Mouse (Mus musculus) thymus, adult 2 months (tissue): ENCODE data around the gene Slamf6. TPM values are rescaled to one million over a fixed set of nuclear protein-coding genes. Genes with fewer than 3 reads are reported as not detected.
"Not testable (repeated sequence)": the region's sequence is repeated elsewhere in the genome, so short reads cannot be mapped to it uniquely, and the experiment has no call there.

Source experiments
- DNase-seq: peaks from one replicate; pipeline ENCODE4 v3.0.0; 2021
- H3K27ac ChIP-seq: fragments of 200-500 bp; 2 replicates; pipeline ENCODE4 v1.5.1; 2012; ENCODE audit warnings: low read length, control low read depth; ENCODE audit not compliant: control insufficient read depth, insufficient read depth
- H3K27me3 ChIP-seq: fragments of 200-500 bp; 2 replicates; pipeline ENCODE4 v1.6.1; 2012; ENCODE audit warnings: mild to moderate bottlenecking, low read length, moderate library complexity, mixed read lengths; ENCODE audit not compliant: control insufficient read depth, insufficient read depth
- H3K36me3 ChIP-seq: fragments of 200-500 bp; 2 replicates; pipeline ENCODE4 v1.6.1; 2012; ENCODE audit warnings: mild to moderate bottlenecking, low read length, moderate library complexity; ENCODE audit not compliant: control insufficient read depth, insufficient read depth
- H3K4me1 ChIP-seq: fragments of 200-500 bp; replicated peaks from 2 replicates; pipeline ENCODE4 v1.6.1; 2012; ENCODE audit warnings: low read length; ENCODE audit not compliant: control insufficient read depth, insufficient read depth
- H3K4me3 ChIP-seq: fragments of 200-500 bp; 2 replicates; pipeline ENCODE4 v1.5.1; 2012; ENCODE audit warnings: mild to moderate bottlenecking, low read length, control low read depth, moderate library complexity; ENCODE audit not compliant: control insufficient read depth, insufficient read depth
- CTCF ChIP-seq: fragments of 200-500 bp; IDR thresholded peaks from 2 replicates; pipeline ENCODE4 v1.5.1; 2012; ENCODE audit warnings: mild to moderate bottlenecking, control low read depth, low read length, moderate library complexity, borderline replicate concordance; ENCODE audit not compliant: control insufficient read depth, poor library complexity, insufficient read depth; ENCODE audit errors: extremely low read depth
- POLR2A ChIP-seq: fragments of 200-500 bp; IDR thresholded peaks from 2 replicates; pipeline ENCODE4 v1.6.1; 2012; ENCODE audit warnings: mild to moderate bottlenecking, low read length, control low read depth, moderate library complexity; ENCODE audit not compliant: control insufficient read depth, poor library complexity, insufficient read depth; ENCODE audit errors: extremely low read depth
- WGBS: fragments of 180-500 bp; shearing (Covaris S2); methylation state at CpG from one replicate; pipeline ENCODE4 v1.1.7; 2018; 5-methylcytosine and 5-hydroxymethylcytosine counted together
- polyA plus RNA-seq: library from polyadenylated mRNA; depleted of rRNA; stranded (reverse); fragments of >200 nt; gene quantifications from 2 replicates; pipeline ENCODE4 v1.2.3, GENCODE M21; 2012

Gene Slamf6
- polyA plus RNA-seq, 1 experiment: 52.0 TPM

GRCm38 (mm10) chr1:171970854-171971586, 53.7 kb downstream of the Slamf6 start:
- no peak overlapping the region for H3K4me3 ChIP-seq
- no peak overlapping the region for H3K27ac ChIP-seq
- H3K36me3 ChIP-seq: no peaks in the 10 kb centered on the region
- TF ChIP-seq CTCF: no peak
- no peak for TF ChIP-seq POLR2A
- WGBS: 92% methylated on average over 10 of the region's 10 CpGs
- DNase-seq: no peak
- H3K4me1 ChIP-seq: peaks cover 8% of the 10 kb centered on the region
- H3K27me3 ChIP-seq: no peaks in the 10 kb centered on the region

- DNase-seq: not testable (repeated sequence)
Measured at GRCm38 (mm10) chr1:171974361-171974760, 57.0 kb downstream of the Slamf6 start.

GRCm38 (mm10) chr1:171975377-171975776, 58.1 kb downstream of the Slamf6 start:
- Histone ChIP-seq H3K36me3 (no peaks in the 10 kb centered on the region), H3K4me3 (no peak overlapping the region), H3K27me3 (no peaks in the 10 kb centered on the region), H3K4me1 (no peaks in the 10 kb centered on the region), H3K27ac (no peak overlapping the region)
- no peak for DNase-seq
- TF ChIP-seq POLR2A (no peak), CTCF (no peak)
- 95% methylated on average over 9 of the region's 9 CpGs for WGBS

More at GRCm38 (mm10) chr1:171974361-171974760, 57.0 kb downstream of the Slamf6 start:
- 97% methylated on average over 2 of the region's 2 CpGs for WGBS
- H3K4me1 ChIP-seq, H3K36me3 ChIP-seq, H3K27me3 ChIP-seq, H3K4me3 ChIP-seq, H3K27ac ChIP-seq: not testable (repeated sequence)

- H3K4me3 ChIP-seq: no peak overlapping the region
- H3K27me3 ChIP-seq: no peaks in the 10 kb centered on the region
- no peak for DNase-seq
- no peaks in the 10 kb centered on the region for H3K4me1 ChIP-seq
- H3K36me3 ChIP-seq: no peaks in the 10 kb centered on the region
- no peak overlapping the region for H3K27ac ChIP-seq
- 97% methylated on average over 4 of the region's 4 CpGs for whole genome bisulfite sequencing
- TF ChIP-seq POLR2A (no peak), CTCF (no peak)
Measured at GRCm38 (mm10) chr1:171975831-171976230, 58.5 kb downstream of the Slamf6 start.

DNA sequence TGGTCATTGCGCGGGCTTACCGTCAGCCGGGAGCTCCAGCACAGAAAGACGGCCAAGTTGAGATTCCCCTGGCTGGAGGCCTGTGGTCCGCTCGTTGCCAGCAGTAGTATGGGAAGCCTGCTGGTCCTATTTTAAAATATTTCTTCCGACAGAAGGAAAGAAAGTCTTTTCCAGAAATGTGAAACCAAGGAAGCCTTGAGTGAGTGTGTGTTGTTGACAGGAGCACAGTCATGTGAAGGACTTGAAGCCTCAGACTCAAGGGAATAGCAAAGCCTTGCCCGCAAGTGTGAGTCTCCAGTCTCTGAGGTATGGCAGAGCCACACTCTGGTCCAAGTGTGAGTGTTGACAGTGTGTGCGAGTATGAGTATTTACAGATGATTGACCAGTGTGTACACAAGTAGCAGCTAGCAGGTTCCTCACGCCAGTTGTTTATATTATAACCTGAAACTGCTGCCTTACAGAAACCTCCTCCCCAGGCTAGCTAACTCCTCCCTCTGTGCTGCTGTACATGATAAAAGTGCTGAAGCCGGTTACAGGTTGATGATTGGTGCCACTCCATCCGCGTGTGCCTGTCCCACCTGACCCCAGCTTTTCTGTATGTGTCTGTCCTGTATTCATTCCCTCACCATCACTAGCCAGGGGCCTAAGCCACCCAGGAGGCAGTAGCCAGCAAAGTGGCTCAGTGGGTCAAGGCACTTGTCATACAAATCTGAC, 59.7 kb downstream of the Slamf6 start:
- WGBS: 96% methylated on average over 14 of the region's 14 CpGs
- no peak for TF ChIP-seq POLR2A
- no peak for TF ChIP-seq CTCF
- Histone ChIP-seq H3K27me3 (no peaks in the 10 kb centered on the region), H3K4me3 (no peak overlapping the region), H3K4me1 (no peaks in the 10 kb centered on the region), H3K27ac (no peak overlapping the region), H3K36me3 (no peaks in the 10 kb centered on the region)
- DNase-seq: no peak

DNA sequence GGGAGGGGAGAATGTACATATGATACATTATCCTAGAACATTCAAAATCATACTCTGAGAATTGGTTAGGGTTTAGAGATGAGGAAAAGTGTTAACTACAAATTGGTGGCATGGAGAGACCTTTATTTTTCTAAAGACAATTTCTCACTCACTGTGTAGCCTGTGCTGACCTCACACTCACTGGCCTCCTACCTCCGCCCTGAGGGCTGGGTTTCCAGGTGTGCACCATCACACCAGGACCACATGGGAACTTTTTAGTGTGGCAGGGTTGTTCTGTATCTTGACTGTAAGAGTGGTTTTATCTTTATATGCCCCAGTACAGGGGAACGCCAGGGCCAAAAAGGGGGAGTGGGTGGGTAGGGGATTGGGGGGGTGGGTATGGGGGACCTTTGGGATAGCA, 60.6 kb downstream of the Slamf6 start:
- Histone ChIP-seq H3K4me3 (no peak overlapping the region), H3K4me1 (peaks cover under 1% of the 10 kb centered on the region), H3K27me3 (no peaks in the 10 kb centered on the region), H3K27ac (no peak overlapping the region), H3K36me3 (no peaks in the 10 kb centered on the region)
- WGBS: 94% methylated on average over 2 of the region's 2 CpGs
- TF ChIP-seq CTCF (no peak), POLR2A (no peak)
- DNase-seq: no peak
